Mouse (Mus musculus) gastrocnemius, postnatal 36 days (tissue): Measurements from ENCODE around the gene Gm11492. TPM values are rescaled to one million over a fixed set of nuclear protein-coding genes. Genes with fewer than 3 reads are reported as not detected.

Source experiments
- DNase-seq, 2 experiments: peaks; one replicate each; pipeline ENCODE4 v3.0.0; 2022
- intact Hi-C: fragments of 180-260 bp; cut with DNase I; formaldehyde crosslinking; loops from one replicate; pipeline ENCODE4 v1.15.1; 2025
- total RNA-seq, 2 experiments: library from RNA; stranded (reverse); gene quantifications; 2 replicates each; pipeline ENCODE4 v1.2.3; 2021

Gm11492 gene
- total RNA-seq, 2 experiments from 2014 or later, result not detected

DNA sequence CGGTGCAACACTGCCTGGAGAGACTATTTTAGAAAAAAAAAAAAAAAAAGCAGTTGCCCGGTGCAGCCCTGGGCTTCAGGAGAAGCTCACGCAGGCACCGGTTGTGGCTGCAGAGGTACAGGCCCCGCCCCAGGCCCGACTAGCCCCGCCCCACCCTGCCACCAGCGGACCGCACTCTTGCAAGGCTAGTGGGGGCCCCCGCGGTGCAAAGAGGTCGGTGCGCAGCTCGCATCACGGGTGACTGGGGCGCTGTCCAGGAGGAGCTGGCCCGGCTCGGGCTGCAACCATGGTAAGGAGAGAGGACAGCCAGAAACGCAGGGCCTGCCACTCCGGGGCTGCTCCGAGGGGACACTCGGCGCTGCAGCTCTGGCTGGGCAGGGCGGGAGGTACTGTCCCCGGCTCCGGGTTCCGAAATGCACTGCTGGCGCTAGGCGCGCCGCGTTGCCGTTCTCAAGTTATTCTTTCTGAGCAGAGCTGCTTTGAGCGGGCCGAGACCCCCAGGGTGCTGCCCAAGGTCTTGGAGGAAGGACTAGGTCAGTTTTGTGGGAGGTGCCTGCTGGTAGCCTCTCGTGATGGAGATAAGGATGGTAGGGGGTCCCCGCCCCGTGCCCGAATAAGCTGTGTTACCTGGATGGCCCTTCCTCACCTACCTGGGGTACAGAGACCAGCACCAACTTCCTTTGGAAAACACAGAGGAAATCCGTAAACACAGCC is 12.0 kb downstream of the Gm11492 start:
- intact Hi-C loops, result no loop called here
- DNase-seq, result peak; percentile 44 to 60

DNA sequence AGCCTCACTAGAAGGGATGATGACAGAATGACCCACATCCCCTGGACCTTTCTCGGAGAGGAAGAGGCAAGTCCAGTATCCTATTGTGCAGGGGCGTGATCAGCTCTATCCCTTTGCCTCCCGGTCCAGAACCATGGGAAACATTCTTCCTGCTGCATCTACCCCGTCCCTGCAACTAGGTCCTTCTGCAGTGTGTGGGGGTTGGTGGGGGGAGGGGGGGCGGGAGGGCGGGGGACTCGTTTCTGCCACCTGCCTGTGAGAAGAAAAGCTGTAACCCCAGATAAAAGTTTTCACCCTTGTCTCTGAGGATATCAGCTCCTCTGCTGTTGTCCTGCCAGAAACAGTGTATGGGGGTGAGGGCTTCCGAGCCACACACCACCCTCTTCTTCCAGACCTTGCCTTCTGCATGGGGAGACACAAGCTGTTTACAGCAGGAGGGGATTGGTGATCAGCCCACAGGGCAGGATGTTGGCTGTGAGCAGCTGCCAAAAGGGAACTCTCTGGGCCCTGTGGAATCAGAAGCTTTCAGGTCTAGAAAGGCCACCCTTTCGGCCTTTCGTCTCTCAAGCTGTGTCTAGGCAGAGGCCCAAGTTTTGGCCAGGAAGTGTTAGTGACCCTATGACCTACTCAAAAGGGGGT is 12.6 kb downstream of the Gm11492 start:
- no peak for DNase-seq
- intact Hi-C loops, result no loop called here

GRCm38 (mm10) chr11:87579713-87580112 is 13.3 kb downstream of the Gm11492 start:
- intact Hi-C loops, result no loop called here
- no peak for DNase-seq

- no peak for DNase-seq
- intact Hi-C loops, result no loop called here
Measured at GRCm38 (mm10) chr11:87580543-87581085, 14.2 kb downstream of the Gm11492 start.

DNA sequence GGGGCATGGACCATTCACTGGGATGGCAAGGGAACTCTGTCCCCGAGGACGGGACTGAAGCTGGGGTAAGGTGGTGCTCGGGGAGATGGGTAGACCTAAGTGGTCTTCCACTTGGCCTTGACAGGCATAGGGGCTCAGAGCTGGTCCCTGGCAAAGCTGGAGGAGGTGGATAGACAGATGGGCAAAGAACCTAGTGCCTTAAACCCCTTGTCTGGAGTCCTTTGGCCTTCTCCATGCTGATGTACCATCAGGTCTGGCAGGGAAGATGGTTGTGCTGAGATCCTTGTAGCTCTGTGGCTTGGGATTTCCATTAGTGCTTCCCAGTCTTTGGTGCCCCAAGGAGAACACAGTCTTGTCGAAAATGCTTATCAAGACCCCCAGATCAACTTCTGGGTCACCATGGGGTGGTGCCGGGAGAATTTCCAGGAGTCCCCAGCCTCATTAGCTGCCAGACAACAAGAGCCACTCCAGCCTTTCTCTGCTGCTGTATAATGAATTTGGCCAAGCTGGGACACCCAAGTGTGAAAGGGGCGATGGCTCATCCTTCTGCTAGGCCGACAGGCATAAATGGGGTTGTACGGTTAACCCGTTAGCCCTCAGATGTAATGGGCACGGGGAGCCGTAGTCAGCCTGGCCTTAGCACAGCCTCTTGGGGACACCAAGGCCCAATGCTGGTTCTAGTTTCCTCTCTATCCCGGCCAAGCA is 14.9 kb downstream of the Gm11492 start:
- no peak for DNase-seq

GRCm38 (mm10) chr11:87581933-87582710 is 15.7 kb downstream of the Gm11492 start:
- intact Hi-C loops, result no loop called here
- DNase-seq, result no peak

More for the DNA sequence above, 14.9 kb downstream of the Gm11492 start:
- intact Hi-C loops, result no loop called here

DNA sequence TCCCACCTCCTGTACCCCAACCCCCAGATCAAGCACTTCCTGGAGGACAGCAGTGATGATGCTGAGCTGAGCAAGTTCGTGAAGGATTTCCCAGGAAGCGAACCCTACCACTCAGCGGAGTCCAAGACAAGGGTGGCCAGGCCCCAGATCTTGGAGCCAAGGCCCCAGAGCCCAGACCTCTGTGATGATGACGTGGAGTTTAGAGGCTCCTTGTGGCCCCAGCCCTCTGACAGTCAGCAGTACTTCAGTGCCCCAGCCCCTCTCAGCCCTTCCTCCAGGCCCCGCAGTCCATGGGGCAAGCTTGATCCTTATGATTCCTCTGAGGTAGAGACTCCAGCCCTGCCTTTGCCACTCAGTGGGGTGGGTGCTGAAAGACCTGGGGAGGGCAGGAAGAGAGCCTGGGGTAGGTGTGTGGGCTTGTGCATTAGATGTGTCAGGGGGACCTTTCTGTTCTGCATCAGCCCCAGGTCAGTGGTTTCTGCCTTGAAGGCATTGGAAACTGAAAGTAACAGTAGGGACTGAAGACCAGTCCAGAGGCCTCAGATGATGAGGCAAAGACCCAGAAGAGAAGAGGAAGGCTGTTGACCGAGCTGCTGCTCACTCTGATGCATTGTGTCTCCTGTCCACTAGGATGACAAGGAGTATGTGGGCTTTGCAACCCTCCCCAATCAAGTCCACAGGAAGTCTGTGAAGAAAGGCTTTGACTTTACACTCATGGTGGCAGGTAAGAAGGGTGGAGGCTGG is 17.0 kb downstream of the Gm11492 start:
- no peak for DNase-seq
- intact Hi-C loops, result no loop called here

GRCm38 (mm10) chr11:87584711-87585505 is 18.5 kb downstream of the Gm11492 start:
- intact Hi-C loops, result no loop called here
- DNase-seq, result peak in 1 of 2 experiments; percentile 50

- DNase-seq, result no peak
- intact Hi-C loops, result no loop called here
Measured at GRCm38 (mm10) chr11:87587211-87587874, 20.9 kb downstream of the Gm11492 start.

DNA sequence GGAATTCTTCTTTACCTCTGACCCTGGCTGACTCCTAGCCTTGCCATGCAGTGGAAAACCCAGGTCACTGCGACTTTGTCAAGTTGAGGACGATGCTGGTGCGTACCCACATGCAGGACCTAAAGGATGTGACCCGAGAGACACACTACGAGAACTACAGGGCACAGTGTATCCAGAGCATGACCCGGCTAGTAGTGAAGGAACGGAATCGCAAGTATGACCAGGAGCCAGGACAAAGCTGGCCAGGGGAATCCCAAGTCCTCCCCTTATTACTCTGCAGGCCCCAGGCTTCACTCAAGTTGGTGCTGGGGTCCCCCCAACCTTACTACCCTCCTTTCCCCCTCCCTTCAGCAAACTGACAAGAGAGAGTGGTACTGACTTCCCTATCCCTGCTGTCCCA is 23.2 kb downstream of the Gm11492 start:
- intact Hi-C loops, result loop anchor here (5.0 kb wide), 1 partner anchor 148 kb away; the partner anchor contains the start of gene Supt4a
- no peak for DNase-seq

DNA sequence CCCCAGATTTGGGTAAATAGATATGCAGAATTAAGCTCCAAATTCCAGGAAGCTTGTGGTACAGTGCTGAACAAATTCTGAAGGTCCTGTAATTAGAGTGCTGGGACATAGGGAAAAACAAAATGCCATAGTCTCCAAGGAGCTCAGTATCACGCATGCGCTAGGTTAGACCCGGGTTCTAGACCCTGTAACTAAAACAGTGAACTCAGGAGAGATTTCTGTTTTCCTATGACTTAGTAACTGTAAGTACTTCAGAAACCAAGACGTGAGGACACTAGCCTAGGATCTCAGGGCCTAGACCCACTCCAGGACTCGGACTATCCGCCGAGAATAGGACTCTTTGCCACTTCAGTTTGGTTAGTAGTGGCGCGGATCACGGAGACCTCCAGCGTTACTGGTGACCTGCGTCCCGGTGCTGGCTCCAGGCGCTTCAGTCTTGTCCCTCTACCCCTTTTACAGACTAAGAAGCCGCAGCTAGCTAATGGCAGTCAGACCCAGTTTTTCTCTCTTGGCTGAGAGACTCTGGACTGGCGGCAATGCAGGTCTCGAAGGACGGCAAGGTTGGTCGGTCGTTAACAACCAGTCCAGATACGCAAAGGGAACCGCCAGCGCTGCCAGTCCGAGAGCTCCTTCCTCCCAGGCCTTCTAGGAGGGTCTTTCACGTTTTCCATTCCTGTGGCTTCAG is 24.5 kb downstream of the Gm11492 start:
- peak in 1 of 2 experiments; percentile 48 for DNase-seq
- intact Hi-C loops, result loop anchor here (5.0 kb wide), 1 partner anchor 146 kb away; the partner anchor contains the start of gene Supt4a

GRCm38 (mm10) chr11:87591526-87592353 is 25.3 kb downstream of the Gm11492 start, which contains the start of gene Mtmr4:
Gene Mtmr4, plus strand, starts transcription at chr11:87592162.
- peak; percentile 98 to 100 for DNase-seq
- intact Hi-C loops, result loop anchor here (5.0 kb wide), 1 partner anchor 146 kb away; the partner anchor contains the start of gene Supt4a

DNA sequence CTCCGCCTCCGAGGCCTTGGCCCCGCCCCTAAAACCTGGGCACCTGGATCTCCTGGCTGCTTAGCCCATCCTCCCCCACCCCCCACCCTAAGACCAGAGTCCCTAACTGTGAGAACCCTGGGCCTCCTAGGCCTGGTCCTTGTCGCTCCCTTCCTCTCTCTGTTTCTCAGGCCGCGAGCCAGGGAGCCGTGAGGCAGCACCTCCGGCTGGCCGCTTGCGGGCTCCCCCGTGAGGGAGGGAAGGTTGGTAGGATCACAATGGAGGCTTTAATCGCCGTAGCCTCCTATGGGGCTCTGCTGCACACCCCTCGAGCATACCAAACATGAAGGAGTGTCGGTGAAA is 25.9 kb downstream of the Gm11492 start:
- intact Hi-C loops, result loop anchor here (5.0 kb wide), 1 partner anchor 145 kb away; the partner anchor contains the start of gene Supt4a
- peak in 1 of 2 experiments; percentile 40 for DNase-seq

DNA sequence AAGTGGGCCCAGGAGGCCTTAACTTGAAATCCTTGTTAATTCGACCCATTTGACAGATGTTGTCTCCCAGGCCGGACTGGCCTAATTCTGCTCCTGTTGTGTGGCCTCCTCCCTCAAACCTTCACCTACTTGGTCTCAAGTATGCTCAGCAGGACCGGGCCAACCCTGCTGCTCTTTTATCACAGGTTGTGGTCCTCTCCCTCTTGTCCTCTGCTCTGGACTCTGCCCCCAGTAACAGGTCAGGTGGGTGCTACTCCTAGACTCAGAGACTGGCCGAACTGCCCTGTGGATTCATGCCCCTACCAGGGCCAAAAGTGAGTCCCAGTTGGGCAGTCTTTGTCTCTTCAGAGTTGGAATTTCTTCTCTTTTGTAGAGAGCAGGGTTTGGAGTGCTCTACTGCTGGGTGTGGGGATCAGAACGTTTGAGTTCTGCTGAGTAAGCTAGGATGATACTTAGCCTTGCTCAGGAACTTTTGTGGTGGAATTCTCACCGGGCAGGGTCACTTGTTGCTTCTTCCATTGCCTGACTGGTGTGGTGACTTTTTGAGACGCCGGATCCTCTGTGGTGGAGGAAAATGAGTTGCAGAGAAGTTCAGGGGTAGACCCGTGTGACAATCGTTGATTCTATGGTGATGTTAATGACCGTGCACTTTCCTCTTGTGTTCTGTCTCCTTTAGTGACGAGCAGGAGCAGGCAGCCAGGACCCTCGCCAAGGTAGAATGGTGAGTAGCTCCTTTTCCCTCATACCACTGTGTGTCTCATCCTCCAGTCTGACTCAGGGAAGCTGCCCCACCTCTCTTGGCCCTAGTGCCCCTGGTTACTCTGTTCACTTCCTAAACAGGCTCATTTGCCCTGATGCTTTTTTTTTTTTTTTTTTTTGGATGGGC is 26.5 kb downstream of the Gm11492 start:
- DNase-seq, result no peak
- intact Hi-C loops, result loop anchor here (5.0 kb wide), 1 partner anchor 144 kb away; the partner anchor contains the start of gene Supt4a

- intact Hi-C loops, result no loop called here
- peak; percentile 63 to 80 for DNase-seq
Measured at GRCm38 (mm10) chr11:87595327-87595841, 28.9 kb downstream of the Gm11492 start.
